Mouse (Mus musculus) skeletal muscle tissue, adult 2 months (tissue): ENCODE measurements around the gene Pde4c.

Experiments
- DNase-seq: peaks from one replicate; pipeline ENCODE4 v3.0.0-alpha.2; 2012; ENCODE audit warnings: low read depth, low spot score

Gene Pde4c

DNA sequence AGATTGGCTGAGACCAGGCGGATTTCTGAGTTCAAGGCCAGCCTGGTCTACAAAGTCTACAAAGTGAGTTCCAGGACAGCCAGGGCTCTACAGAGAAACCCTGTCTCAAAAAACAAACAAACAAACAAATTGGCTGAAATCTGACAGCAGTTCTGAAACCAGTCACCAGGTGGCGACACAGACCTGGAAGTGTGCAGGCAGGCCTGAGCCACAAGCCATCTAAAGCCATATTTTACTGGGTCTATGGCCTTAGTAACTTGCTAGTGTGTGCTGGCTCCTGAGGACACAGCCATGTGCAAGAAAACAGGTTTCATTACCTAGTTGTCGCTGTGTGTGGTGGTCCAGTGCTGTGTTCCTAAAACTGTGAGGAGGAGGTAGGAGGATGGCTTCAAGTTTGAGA, 2.8 kb upstream of the Pde4c start:
- peak; percentile 71 for DNase-seq

DNA sequence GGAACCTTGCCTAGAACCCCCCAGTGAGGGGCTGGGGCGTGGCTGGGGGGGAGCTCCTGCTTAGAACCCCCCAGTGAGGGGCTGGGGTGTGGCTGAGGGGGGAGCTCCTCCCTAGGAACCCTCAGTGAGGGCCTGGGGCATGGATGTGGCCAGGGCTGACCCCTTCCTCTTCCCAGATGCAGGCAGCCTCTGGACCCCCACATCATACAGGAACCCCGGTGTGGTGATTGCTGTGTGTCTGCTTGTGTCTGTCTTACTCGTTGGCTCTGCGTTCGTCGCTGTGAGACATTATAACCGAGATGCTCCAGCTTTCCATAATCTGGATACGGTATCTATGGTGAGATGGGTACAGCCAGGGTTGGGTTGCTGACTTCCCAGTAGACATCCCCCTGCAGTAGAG, 1.9 kb upstream of the Pde4c start:
- DNase-seq: no peak

DNA sequence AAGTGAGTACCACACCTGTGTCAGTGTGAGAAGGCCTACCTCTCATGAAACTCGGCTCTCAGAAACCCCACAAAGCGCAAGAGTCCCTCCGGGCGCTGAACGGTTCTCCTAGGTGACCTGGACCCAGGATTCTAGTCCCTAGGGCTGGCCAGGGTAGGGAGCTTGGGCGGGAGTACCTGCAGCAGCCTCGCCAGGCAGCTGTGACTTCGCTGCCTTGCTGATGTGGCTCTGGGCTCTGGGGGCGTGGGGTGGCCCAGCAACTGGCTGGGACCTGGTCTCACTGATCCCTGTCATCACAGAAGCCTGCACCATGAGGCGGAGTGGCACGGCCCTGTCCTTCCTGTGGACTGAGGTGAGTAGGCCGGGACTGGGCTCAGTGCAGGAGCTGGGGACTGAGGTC, 696 bp downstream of the Pde4c start:
- DNase-seq: no peak

DNA sequence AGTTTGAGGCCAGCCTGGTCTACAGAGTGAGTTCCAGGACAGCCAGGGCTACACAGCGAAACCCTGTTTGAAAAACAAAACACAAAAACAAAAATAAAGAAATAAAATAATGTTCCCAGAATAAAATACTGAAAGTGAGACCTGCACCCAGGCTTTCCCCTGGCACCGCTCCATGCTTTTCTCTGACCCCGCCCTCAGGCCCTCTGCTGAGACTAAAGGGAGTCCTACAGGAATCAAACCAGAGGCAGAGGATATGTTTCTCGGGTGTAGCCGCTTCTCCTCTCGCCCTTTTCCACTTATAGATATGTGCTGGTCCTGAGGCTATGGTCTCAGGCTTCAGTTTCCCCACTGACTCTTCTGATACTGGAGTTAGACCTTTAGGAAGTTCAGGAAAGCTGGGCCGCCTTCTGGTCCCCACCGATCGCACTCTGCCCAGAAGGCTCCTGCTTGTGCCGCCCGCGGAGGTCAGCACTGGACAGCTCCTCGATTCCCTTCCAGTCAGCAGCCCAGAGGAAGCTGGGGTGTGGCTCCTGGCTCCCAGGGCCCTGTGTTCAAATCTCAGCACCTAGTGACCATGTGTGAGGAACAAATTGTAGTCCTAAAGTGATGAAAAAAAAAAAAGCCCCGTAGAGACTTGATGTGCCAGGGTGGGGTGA, 2.4 kb downstream of the Pde4c start:
- DNase-seq: no peak

DNA sequence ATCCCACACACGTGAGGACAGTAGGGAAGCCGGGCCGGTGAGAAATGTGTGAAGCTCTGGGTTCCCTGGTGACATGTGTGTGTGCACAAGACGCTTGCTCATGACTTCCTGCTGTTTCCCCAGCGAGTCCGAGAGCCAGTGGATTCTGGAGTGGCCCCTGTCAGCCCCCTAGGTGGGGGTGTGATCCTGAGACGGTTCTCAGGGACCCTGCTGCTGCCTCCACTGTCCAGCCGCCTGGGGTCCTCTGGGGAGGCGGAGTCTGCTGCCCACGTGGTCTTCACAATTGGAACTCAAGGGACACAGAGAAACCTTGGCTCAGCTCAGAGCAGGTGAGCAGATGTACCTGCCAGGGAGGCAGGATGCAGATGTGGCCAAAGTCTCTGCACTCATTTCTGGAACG, 3.2 kb downstream of the Pde4c start:
- no peak for DNase-seq

DNA sequence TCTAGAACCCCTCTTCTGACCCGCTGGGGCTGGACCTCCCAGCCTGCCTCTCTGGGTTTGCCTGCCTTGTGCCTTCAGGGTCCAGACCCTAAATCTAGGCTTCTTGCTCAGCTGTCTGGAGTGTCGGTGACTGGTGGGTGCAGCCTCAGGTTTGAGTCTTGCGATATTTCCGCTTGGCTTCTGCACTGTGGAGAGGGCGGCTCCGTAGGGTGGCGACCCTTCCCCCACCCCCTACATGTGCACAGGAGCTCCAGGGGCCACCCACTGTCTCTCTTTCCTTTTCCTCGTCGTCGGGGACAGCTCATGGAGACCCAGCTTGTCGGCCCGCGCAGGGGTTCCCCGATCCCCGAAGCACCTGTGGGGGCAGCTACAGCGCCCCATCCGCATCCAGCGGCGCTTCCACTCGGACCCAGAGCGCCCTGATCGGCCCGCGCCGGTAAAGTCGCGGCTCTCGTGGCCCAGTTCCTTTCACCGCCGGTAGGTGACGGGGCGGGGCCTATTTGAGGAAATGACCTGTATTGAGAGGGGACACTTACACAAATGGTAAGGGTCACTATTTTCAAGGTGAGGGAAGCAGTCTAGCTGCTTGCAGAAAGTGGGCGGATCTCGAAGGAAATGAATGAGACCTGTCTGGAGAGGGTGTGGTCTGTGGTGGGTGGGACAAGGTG, 6.4 kb downstream of the Pde4c start:
- DNase-seq: no peak

DNA sequence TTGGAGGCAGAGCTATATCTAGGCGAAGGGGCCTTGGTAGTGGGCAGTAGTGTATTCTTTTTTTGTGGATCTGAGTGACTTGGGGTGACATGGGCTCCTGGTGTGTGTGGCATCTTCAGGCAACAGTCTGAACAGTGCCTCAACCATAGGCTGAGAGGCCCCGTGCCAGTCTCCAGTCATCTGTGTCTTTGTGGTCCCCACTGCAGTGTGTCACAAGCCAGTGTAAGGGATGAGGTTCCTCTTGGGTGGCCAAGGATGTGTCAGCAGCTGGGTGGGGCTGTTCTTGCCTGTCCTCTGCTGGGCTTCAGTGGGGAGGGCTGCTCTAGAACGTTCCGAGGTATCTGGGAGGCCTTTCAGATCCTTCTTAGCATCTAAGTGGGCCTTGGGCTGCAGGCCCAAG, 7.4 kb downstream of the Pde4c start:
- no peak for DNase-seq

DNA sequence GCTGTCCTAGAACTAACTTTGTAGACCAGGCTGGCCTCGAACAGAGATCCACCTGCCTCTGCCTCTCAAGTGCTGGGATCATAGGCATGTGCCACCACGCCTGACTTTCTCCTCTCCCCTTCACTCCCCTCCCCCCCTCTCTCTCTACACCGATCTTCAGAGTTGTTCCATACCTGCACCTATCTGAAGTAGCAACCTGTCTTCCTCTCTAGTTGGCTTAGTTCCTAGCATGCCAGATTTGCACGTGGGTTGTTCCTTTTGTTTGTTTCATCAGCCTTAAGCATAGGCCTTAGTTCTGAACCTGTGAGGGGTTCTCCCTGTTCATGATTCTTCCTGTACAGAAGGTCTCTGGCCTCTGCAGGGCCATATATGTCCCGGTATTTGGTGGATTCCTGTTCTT, 14.2 kb downstream of the Pde4c start:
- no peak for DNase-seq

DNA sequence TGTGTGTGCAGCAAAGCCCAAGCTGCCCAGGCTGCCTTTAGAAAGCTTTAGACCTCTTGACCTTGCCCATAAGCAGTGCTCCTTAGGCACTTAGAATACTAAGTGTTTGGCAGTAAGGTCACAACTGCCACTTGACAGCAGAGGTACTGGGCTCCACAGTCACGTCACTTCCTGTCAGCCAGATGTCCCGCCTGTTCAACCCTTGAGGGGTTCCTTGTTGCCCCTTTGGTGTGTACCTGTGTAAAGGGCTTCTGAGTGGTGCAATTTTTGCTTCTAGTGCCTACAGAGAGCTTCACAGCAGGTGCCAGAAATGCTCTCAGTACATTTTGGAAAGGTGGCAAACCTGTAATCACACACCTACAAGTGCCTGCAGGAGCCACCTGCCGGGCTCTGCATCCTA, 14.7 kb downstream of the Pde4c start:
- DNase-seq: no peak

DNA sequence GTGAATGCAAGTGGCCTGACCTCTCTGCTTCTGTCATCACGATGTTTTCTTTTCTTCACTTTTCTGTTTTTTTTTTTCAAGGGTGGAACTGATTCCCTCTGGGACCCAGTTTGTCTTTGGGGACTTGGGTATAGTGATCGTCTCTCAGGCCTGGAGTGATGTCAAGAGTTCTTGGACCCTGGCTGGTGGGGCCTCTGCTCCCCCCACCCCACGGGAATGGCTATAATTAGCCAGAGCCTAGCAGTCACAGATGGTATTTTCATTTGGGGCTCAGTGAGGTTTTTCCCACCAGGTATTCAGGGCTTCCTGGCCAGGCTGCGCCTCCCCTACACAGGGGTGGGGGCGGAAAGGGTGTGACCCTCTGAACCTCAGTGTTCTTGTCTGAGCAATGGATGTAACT, 18.1 kb downstream of the Pde4c start:
- DNase-seq: no peak

DNA sequence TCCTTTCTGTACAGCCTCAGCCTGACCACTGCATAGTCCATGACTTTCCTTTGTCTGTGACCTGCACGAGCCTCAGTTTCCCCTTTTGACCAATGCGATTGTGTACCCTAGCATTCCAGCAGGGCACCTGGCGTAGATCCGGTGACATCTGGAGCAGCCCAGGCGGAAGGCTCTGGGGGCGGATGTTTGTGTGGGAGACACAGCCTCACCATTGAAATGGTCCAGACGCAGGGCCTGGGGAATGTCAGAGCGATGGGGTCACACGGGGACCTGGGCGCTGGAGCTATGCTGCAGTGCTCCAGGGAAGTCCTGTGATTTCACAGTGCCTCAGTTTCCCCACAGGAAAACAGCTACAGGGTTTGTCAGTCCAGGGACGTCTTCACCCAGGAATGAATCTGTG, 18.7 kb downstream of the Pde4c start:
- no peak for DNase-seq

DNA sequence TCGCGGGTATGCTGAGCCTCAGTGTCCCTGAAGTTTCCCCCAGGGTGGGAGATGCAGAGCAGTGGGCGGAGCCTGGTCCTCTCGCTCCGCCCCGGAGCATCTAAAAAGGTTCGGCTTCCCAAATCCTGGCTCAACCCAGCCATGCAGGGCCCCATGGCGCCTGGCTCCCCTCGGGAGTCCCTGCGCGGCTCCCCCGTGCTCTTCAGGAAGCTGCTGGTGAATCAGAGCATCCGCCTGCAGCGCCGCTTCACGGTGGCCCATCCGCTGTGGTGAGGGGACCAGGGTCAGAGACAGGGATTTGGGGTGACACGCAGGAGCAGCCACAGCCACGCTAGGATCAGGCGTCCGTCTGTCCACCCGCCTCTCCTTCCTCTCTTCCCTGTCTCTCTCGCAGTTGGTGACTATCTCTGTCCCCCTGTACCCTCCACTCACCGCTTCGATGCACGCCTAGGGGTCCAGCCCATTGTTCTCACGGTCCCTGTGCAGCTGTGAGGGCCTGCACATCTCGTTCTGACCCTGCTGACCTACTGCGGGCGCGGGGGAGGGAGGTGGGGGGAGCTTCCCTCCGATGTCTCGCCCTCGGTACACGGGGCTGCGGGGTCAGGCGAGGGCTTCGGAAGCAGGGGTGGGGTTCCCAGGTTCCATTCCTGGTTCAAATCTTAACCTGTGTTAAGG, 19.6 kb downstream of the Pde4c start:
- no peak for DNase-seq

DNA sequence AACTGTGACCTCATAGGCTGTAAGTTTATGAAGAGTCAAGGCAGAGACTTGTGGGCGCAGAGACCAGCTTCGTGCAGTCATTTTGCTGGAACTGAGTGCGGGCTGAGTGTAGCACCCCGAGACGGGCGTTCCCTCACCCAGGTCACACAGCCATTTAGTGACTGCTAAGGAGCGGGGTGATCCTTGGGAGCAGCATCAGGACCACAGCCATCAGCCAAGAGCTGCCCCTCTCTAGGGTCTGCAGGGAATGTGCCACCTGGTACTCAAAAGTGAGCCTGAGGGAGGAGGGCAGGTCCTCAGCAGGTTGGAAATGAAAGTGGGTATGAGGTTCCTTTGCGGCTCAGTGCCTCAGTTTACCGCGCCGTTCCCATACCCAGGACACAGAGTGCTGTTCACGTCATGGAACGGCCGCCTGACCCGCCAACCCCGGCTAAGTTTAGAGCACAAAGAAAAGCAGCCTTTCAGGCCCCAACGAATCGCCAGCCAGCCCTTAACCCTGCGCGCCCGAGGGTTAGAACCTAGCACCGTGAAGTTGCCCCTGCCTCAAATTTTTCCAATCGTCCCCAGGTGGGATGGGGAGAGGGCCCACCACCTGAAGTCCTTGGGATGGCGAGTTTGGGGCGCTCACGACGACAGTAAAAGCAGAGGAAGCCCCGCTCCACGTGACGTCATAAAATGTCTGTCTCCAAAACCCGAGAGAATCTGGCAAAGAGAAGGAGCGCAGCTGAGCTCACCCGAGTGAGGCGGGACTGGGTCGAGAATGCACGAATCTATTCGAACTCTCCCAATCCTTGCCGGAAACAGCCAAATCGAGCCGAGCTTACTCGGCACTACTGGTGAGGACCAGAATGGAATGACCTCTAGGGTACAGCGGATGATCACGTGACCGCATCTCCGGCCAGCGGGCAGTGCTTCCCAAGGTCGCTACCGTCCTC, 20.4 kb downstream of the Pde4c start:
- peak; percentile 85 for DNase-seq

DNA sequence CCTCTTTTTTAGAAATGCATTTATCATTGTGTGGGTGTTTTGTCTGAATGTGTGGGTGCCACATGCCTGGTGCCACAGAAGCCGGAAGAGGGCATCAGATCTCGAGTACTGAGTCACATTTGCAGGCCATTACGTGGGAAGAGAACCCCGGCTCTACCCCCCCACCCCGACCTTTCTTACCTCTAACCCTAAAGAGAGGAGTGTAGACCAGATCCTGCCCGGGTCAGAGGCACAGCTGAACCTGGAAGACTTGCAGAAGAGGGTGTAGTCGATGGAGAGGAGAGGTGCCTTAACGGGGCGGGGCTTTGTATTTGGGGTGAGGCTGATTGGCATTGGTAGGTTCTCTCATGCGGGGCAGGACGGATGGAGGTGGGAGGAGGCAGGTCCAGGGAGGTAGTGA, 21.3 kb downstream of the Pde4c start:
- DNase-seq: no peak

DNA sequence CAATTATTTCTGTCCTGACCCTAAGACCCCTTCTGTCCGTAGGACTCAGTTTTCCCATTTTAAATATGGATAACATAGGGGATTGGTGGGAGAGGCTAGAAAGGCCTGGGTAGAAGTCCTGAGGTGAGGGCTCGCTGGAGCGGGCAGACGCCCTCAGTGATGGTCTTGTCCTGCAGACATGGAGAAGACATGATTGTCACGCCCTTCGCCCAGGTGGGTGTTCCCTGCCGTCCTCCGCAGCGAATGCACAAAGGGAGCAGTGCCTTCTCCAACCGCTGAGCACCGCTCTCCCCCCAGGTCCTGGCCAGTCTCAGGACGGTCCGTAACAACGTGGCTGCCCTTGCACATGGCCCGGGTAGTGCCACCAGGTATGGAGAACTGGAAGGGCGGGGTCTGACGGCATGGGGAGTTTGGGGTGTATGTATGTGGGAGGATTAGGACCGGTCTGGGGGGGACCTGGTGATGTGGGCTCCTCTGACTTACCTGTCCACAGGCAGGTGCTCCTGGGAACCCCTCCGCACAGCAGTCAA, 22.2 kb downstream of the Pde4c start:
- DNase-seq: no peak

DNA sequence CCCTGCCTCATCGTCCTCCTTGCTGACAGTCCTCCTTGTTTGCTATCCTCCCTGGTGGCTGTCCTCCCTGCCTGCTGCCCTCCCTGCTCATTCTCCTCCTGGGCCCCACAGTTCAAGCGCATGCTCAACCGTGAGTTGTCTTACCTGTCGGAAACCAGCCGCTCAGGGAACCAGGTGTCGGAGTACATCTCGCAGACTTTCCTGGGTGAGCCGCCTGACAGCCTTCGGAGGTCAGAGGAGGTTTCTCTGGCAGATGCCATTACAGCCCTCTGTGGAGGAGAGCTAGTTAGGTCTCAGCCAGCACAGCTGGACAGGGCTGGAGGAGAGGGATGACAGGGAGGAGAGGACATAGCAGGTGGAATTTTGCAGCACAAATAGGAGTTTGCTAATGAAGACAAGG, 23.2 kb downstream of the Pde4c start:
- no peak for DNase-seq

DNA sequence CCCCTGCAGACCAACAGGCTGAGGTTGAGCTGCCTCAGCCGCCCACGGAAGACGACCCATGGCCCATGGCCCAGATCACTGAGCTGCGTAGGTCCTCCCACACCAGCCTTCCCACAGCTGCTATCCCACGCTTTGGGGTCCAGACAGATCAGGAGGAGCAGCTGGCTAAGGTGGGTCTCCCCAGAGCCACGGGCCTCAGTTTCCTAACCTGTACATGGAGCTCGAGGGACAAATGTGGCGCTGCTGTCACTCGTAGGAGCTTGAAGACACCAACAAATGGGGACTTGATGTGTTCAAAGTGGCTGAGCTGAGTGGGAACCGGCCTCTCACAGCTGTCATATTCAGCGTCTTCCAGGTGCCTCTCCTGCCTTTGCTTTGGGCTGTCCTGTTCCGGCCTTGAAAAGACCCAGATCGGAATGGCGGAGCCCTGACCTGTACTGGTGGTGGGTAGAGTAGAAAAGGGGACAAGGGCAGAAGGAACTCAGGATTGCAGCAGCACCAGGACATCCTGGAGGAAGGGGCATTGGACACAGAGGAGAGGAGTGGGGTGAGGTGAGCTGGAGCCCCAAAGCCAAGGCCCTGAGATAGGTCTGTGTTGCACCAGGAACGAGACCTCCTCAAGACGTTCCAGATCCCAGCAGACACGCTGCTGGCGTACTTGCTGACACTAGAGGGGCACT, 23.8 kb downstream of the Pde4c start:
- no peak for DNase-seq

DNA sequence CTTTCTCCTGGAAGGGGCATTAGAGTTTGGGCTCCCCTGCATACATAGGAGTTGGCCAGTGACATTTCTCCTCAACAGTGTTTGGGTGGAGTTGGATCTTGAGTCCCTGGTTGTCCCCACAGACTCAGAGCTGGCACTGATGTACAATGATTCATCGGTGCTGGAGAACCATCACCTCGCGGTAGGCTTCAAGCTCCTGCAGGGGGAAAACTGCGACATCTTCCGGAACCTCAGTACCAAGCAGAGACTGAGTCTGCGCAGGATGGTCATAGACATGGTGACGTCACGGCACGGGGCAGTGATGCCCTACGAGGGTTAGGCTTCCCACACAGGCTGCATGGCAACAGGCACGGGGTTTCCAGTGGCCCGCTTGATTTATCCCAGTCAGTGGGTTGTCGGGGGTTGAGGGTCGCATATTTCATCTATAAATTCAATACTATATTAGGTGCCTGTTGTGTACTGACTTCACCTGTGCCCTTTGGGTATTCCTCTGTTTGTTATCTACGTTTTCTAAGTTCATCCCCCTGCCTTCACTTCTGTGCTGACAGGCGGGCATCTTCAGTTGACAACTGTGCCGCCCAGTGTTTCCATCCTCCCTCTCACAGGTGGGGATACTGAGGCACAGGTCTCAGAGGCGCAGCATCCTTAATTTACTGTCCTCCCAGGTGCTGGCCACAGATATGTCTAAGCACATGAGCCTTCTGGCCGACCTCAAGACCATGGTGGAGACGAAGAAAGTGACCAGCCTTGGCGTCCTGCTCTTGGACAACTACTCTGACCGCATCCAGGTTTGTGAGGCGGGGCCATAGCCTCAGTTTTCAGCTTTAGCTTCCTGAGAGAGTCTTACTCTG, 25.0 kb downstream of the Pde4c start:
- DNase-seq: no peak

DNA sequence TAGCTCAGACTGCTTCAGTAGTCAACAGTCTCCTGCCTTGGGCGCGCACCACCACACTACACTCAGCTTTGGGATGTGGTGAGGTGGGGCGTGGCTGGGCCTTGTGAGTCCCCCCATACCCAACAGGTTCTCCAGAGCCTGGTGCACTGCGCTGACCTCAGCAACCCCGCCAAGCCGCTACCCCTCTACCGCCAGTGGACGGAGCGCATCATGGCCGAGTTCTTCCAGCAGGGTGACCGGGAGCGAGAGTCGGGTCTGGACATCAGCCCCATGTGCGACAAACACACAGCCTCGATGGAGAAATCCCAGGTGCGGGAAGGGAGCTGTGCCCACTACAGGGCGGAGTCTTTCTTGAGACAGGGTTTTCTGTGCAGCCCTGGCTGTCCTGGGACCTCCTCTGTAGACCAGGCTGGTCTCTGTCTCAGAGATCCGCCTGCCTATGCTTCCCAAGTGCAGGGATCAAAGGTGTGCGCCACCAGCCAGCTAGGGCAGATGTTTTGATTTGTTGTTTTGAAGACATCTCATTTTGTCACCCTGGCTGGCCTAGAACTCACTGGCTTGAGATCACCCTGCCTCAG, 25.7 kb downstream of the Pde4c start:
- DNase-seq: no peak

DNA sequence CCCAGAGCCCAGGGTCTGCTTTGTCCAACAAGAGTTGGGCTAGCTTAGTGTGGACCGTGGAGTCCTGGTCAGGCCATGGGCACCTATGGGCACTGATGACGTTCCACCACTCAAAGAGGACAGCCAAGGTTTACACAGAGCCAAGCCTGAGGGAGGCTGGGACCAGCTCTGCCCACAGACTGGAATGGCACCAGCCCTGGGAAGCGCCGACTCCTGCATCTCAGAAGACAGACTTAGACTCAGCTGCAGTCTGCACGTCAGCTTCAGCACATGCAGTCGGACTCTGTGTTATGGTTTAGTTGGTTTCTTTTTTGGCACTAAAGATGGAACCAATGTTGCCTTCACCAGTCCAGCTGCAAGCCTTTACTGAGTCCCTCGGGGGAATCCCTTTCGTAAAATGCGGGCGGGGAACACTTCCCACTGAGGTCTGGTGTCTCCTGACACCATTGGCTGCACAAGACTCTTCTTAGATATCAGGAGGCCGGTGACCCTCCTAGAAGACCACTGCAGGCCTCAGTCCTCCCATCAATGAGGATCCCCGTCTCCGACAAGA, 26.7 kb downstream of the Pde4c start:
- DNase-seq: no peak
